Mouse (Mus musculus): ENCODE results near the gene Pcf11.

Pcf11 gene

GRCm38 (mm10) chr7:92669507-92670471, at the start of gene Pcf11:
Gene Pcf11 (minus strand): TSS chr7:92669934.
- peak; percentile 94 for DNase-seq (ENCODE audit: extremely low spot score, low spot score)

- DNase-seq (ENCODE audit: extremely low spot score, low spot score) = no peak
Measured at GRCm38 (mm10) chr7:92715055-92715454, 45.3 kb upstream of the Pcf11 start.

GRCm38 (mm10) chr7:92711593-92711992, 41.9 kb upstream of the Pcf11 start:
- no peak for DNase-seq (ENCODE audit: extremely low spot score, low spot score)

GRCm38 (mm10) chr7:92709573-92709972, 39.8 kb upstream of the Pcf11 start:
- no peak for DNase-seq (ENCODE audit: extremely low spot score, low spot score)

GRCm38 (mm10) chr7:92706711-92707110, 37.0 kb upstream of the Pcf11 start:
- DNase-seq (ENCODE audit: extremely low spot score, low spot score) = no peak

- DNase-seq (ENCODE audit: extremely low spot score, low spot score) = no peak
Measured at GRCm38 (mm10) chr7:92705534-92705933, 35.8 kb upstream of the Pcf11 start.

GRCm38 (mm10) chr7:92703661-92704060, 33.9 kb upstream of the Pcf11 start:
- no peak for DNase-seq (ENCODE audit: extremely low spot score, low spot score)

GRCm38 (mm10) chr7:92698770-92699169, 29.0 kb upstream of the Pcf11 start:
- DNase-seq (ENCODE audit: extremely low spot score, low spot score) = no peak

- DNase-seq (ENCODE audit: extremely low spot score, low spot score) = no peak
Measured at GRCm38 (mm10) chr7:92696395-92696794, 26.7 kb upstream of the Pcf11 start.

- no peak for DNase-seq (ENCODE audit: extremely low spot score, low spot score)
Measured at GRCm38 (mm10) chr7:92689101-92689500, 19.4 kb upstream of the Pcf11 start.

GRCm38 (mm10) chr7:92688299-92688669, 18.6 kb upstream of the Pcf11 start:
- DNase-seq (ENCODE audit: extremely low spot score, low spot score) = no peak

GRCm38 (mm10) chr7:92687556-92688298, 18.0 kb upstream of the Pcf11 start:
- DNase-seq (ENCODE audit: extremely low spot score, low spot score) = no peak

GRCm38 (mm10) chr7:92677346-92677745, 7.6 kb upstream of the Pcf11 start:
- DNase-seq (ENCODE audit: extremely low spot score, low spot score) = no peak

GRCm38 (mm10) chr7:92675131-92675530, 5.4 kb upstream of the Pcf11 start:
- no peak for DNase-seq (ENCODE audit: extremely low spot score, low spot score)

GRCm38 (mm10) chr7:92668791-92669506, 785 bp downstream of the Pcf11 start:
- peak; percentile 69 for DNase-seq (ENCODE audit: extremely low spot score, low spot score)

- no peak for DNase-seq (ENCODE audit: extremely low spot score, low spot score)
Measured at GRCm38 (mm10) chr7:92666274-92666820, 3.4 kb downstream of the Pcf11 start.

- no peak for DNase-seq (ENCODE audit: extremely low spot score, low spot score)
Measured at GRCm38 (mm10) chr7:92658050-92658449, 11.7 kb downstream of the Pcf11 start.

- DNase-seq (ENCODE audit: extremely low spot score, low spot score) = no peak
Measured at GRCm38 (mm10) chr7:92656386-92656785, 13.3 kb downstream of the Pcf11 start.

GRCm38 (mm10) chr7:92653329-92653728, 16.4 kb downstream of the Pcf11 start:
- DNase-seq (ENCODE audit: extremely low spot score, low spot score) = no peak

GRCm38 (mm10) chr7:92647790-92648189, 21.9 kb downstream of the Pcf11 start:
- no peak for DNase-seq (ENCODE audit: extremely low spot score, low spot score)

- no peak for DNase-seq (ENCODE audit: extremely low spot score, low spot score)
Measured at GRCm38 (mm10) chr7:92642358-92642757, 27.4 kb downstream of the Pcf11 start.

Measured in neural tube, embryonic 10.5 days (tissue).